Mouse (Mus musculus) neural tube, embryonic 11.5 days (tissue): ENCODE measurements around the gene Nav2. TPM values are rescaled to one million over a fixed set of nuclear protein-coding genes. Genes with fewer than 3 reads are reported as not detected.

ENCODE experiments used
- ATAC-seq: fragments of 200-750 bp; cut with Nextera tagmentation; 2 replicates; pipeline ENCODE4 v1.8.0; 2017; ENCODE audit warnings: moderate number of reproducible peaks, mild to moderate bottlenecking, moderate TSS enrichment, moderate library complexity; ENCODE audit not compliant: insufficient read depth, low FRiP score, low TSS enrichment
- DNase-seq: peaks from one replicate; pipeline ENCODE4 v3.0.0-alpha.2; 2015; ENCODE audit warnings: low spot score
- H3K27ac ChIP-seq: fragments of 300-500 bp; sonication (generic); 2 replicates; pipeline ENCODE4 v1.5.1; 2014; ENCODE audit warnings: low read depth, mild to moderate bottlenecking, low read length
- H3K27me3 ChIP-seq: fragments of 300-500 bp; sonication (generic); 2 replicates; pipeline ENCODE4 v1.6.1; 2014; ENCODE audit warnings: mild to moderate bottlenecking, low read length, mixed read lengths; ENCODE audit not compliant: control insufficient read depth, insufficient read depth
- H3K36me3 ChIP-seq: fragments of 300-500 bp; sonication (generic); 2 replicates; pipeline ENCODE4 v1.6.1; 2014; ENCODE audit warnings: mild to moderate bottlenecking, low read length, moderate library complexity, mixed read lengths; ENCODE audit not compliant: control insufficient read depth, insufficient read depth
- H3K4me1 ChIP-seq: fragments of 300-500 bp; sonication (generic); 2 replicates; pipeline ENCODE4 v1.6.1; 2014; ENCODE audit warnings: low read length, mixed read lengths; ENCODE audit not compliant: control insufficient read depth, insufficient read depth
- H3K4me2 ChIP-seq: fragments of 300-500 bp; sonication (generic); 2 replicates; pipeline ENCODE4 v1.6.1; 2014; ENCODE audit warnings: low read depth, mild to moderate bottlenecking, moderate library complexity
- H3K4me3 ChIP-seq: fragments of 300-500 bp; sonication (generic); 2 replicates; pipeline ENCODE4 v1.5.1; 2014; ENCODE audit warnings: low read depth, low read length
- H3K9ac ChIP-seq: fragments of 300-500 bp; sonication (generic); 2 replicates; pipeline ENCODE4 v1.6.1; 2014; ENCODE audit warnings: mild to moderate bottlenecking, low read length
- H3K9me3 ChIP-seq: fragments of 300-500 bp; sonication (generic); 2 replicates; pipeline ENCODE4 v1.6.1; 2016; ENCODE audit warnings: low read length; ENCODE audit not compliant: control insufficient read depth
- WGBS: fragments of 180-500 bp; shearing (Covaris S2); extraction: QIAGEN DNeasy Blood & Tissue Kit; methylation state at CpG from one replicate; pipeline ENCODE4 v1.1.7; 2014; 5-methylcytosine and 5-hydroxymethylcytosine counted together
- polyA plus RNA-seq: library from polyadenylated mRNA; unstranded; fragments of >200 nt; fragmentation: Nextera tagmentation; extraction: Ambion mirVana; gene quantifications from 2 replicates; pipeline ENCODE4 v1.2.1, GENCODE M21; 2014

The Nav2 gene
- polyA plus RNA-seq, 1 experiment from 2014 or later = 19.2 TPM

DNA sequence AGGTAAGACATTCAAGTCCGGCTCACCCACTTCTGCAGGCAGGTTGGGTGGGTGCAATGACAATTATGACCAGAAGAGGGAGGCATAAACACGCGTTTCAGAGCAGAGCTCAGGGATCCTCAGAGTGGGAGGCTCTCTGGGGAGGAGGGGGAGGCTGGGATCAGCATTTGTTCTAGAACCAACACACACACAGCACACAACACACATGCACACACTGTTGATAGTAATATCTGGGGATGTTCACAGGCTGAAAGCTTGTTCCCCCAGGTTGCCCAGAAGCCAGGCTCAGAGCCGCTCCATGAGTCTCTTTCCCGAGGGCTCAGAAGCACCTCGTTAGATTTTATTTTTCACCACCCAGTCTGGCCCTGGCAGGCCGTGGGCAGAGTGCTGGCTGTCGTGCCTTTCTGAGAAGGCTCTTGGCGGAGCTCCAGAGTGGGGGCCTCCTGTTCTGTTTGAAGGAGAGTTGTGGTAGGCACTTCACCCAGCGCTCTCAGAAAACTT, 224.4 kb downstream of the Nav2 start:
- peak; percentile 71 for DNase-seq
- WGBS = 45% methylated on average over 10 of the region's 10 CpGs
- H3K36me3 ChIP-seq = no peaks in the 10 kb centered on the region
- H3K27me3 ChIP-seq = no peaks in the 10 kb centered on the region
- H3K4me2 ChIP-seq = no peak overlapping the region
- H3K4me1 ChIP-seq = no peaks in the 10 kb centered on the region
- H3K9me3 ChIP-seq = no peaks in the 10 kb centered on the region
- H3K4me3 ChIP-seq = no peak overlapping the region
- no peak overlapping the region for H3K27ac ChIP-seq
- no peak for ATAC-seq
- H3K9ac ChIP-seq = no peak overlapping the region

DNA sequence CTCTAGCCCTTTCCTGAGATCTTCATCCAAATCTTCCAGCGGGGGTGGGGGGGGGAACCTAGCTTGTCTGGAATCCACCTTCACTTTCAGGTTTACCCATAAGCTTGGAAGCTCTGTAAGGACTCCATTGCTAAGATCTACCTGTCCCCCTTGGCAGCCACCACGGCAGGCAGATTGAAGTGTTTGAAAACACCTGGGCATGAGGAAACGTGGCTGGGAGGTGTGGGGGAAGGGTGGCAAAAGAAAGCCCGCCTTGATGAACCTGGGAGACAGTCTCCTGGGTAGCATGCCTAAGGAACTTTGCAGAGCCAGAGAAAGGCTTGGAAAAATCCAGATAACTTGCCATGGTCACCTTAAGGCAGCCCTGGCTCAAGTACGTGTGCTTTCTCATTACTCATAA, 225.9 kb downstream of the Nav2 start:
- WGBS = 81% methylated on average over 5 of the region's 5 CpGs
- H3K9me3 ChIP-seq = no peaks in the 10 kb centered on the region
- H3K36me3 ChIP-seq = no peaks in the 10 kb centered on the region
- no peak for ATAC-seq
- H3K4me3 ChIP-seq = no peak overlapping the region
- no peaks in the 10 kb centered on the region for H3K4me1 ChIP-seq
- no peaks in the 10 kb centered on the region for H3K27me3 ChIP-seq
- no peak for DNase-seq
- H3K9ac ChIP-seq = no peak overlapping the region
- no peak overlapping the region for H3K27ac ChIP-seq
- H3K4me2 ChIP-seq = no peak overlapping the region

DNA sequence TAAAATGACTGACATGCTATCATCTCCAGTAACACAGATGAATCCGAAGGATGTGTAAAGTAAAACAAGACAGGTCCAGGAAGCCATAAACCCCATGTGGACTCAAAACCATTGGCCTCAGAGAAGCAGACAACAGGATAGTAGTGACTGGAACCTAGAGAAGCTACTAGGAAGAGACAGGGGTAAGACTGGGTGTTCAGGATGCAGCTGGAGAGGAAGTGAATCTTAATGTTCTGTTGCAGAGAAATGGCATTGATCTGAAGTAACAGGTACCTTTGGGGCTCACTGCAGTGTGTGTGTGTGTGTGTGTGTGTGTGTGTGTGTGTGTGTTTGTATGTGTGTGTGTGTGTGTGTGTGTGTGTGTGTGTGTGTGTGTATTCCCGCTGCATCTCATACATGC, 231.2 kb downstream of the Nav2 start:
- DNase-seq (no peak), ATAC-seq (no peak)
- WGBS = 93% methylated on average over 2 of the region's 2 CpGs
- no peaks in the 10 kb centered on the region for H3K36me3 ChIP-seq
- no peak overlapping the region for H3K4me3 ChIP-seq
- no peak overlapping the region for H3K9ac ChIP-seq
- H3K27ac ChIP-seq = no peak overlapping the region
- no peaks in the 10 kb centered on the region for H3K4me1 ChIP-seq
- H3K4me2 ChIP-seq = no peak overlapping the region
- H3K27me3 ChIP-seq = no peaks in the 10 kb centered on the region
- H3K9me3 ChIP-seq = no peaks in the 10 kb centered on the region

DNA sequence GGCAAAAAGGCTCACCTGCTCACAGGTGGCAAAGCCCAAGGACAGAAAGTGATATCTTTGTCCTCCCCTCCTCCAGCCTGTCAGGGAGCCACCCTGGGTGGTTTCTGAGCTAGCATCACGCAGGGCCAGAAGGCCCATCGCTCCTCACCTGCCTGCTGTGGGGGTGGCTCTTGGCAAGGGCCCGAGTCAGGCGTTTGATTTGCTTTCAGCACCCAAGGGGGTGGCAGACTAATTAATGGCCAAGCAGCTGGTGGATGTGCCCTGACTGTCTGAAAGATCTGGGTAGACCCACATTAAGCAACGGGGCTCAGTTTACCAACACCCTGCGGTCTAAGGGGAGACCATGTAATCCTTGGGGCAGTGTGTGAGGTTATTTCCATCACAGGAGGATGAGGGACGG, 235.4 kb downstream of the Nav2 start:
- no peak for ATAC-seq
- WGBS = 81% methylated on average over 7 of the region's 7 CpGs
- DNase-seq = peak; percentile 6

DNA sequence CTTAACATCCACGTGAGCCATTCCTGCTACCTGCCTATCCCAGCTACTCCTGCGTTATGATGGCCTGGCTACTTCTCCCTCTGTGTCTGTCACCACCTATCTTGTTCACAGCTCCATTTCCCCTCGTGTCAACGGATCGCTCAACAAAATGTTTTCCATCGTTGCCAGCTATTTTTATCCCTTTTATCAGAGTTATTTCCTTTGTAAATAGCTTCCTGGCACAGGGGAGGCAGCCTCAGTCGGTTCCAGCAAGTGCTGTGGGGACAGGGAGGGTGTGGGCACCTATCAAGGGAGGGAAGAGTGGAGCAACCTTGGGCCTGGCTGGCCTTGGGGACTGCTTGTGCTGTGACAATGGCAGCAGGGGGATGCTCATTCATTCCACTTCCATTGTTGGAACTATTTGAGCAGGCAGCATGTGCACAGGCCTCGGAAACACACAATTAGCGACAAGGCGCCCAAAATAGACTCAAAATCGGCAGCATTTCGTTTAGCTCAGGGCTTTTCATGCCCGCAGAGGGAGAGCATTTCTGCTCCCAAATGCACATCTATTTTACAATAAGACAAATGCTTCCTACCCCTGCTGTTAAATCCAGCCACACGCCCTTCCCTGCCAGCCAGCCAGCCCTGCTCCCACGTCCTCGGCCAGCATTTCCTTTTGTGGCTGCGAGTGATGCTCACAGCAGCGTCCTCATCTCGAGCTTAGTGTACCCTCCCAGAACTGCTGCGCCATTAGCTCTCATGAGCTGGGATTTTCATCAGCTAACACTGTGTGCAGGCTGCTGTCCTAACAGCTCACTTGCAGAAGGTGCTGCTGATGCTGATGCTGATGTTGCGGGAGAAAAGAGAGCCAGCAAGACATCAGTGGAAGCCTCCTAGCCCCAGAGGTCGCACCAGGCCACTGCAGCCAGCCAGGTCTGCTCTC, 237.5 kb downstream of the Nav2 start:
- 68% methylated on average over 22 of the region's 22 CpGs for WGBS
- Histone ChIP-seq H3K36me3 (no peaks in the 10 kb centered on the region), H3K4me2 (no peak overlapping the region), H3K9ac (no peak overlapping the region), H3K27ac (no peak overlapping the region), H3K4me1 (0 out of 2 replicates have a peak, but pooled peaks cover 3% of the 10 kb centered on the region), H3K27me3 (no peaks in the 10 kb centered on the region), H3K4me3 (no peak overlapping the region), H3K9me3 (no peaks in the 10 kb centered on the region)
- DNase-seq (no peak), ATAC-seq (no peak)

More for the DNA sequence above, 235.4 kb downstream of the Nav2 start:
- Histone ChIP-seq H3K36me3 (no peaks in the 10 kb centered on the region), H3K4me2 (no peak overlapping the region), H3K4me1 (0 out of 2 replicates have a peak, but pooled peaks cover 3% of the 10 kb centered on the region), H3K9ac (no peak overlapping the region), H3K27me3 (no peaks in the 10 kb centered on the region), H3K4me3 (no peak overlapping the region), H3K27ac (no peak overlapping the region), H3K9me3 (no peaks in the 10 kb centered on the region)

DNA sequence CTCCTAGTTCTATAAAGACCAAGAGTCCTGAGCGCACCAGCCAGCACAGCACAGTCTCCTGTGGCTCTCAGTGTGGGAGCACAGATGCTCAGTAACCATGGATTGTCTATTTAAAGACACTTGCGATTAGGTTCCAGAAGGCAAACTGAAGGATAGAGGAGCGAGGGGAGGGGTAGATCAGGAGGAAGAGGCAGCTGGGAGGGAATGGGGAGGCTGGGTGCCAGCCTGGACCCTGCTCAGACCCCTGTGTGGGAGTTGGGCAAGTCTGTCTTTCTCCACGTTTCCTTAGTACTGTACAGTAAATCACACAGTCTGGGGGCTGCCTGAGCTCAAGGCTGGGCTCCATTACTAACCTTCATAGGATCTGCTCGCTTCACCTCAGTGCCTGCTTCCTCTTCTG, 243.8 kb downstream of the Nav2 start:
- H3K4me2 ChIP-seq = no peak overlapping the region
- H3K4me3 ChIP-seq = no peak overlapping the region
- H3K9ac ChIP-seq = no peak overlapping the region
- H3K4me1 ChIP-seq = no peaks in the 10 kb centered on the region
- DNase-seq (no peak), ATAC-seq (no peak)
- no peak overlapping the region for H3K27ac ChIP-seq
- no peaks in the 10 kb centered on the region for H3K9me3 ChIP-seq
- 65% methylated on average over 5 of the region's 5 CpGs for WGBS
- no peaks in the 10 kb centered on the region for H3K27me3 ChIP-seq
- no peaks in the 10 kb centered on the region for H3K36me3 ChIP-seq

DNA sequence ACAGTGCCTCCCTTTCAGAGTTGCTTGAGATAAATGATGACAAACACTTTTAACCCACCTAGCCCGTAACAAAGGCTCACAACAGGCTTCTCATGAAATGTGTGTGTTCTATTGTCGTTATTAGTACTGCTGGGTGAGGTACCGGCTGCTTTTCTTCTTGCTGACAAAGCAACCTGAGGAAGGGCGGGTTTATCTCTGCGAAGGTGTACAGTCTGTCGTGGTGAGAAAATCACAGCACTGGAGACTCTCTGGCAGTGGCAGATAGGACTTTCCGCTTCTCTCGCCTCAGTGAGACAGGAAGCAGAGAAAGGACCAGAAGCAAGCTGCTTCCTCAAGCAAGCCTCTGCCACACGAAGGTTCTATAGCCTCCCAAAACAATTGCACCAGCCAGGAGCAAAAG, 244.2 kb downstream of the Nav2 start:
- ATAC-seq (no peak), DNase-seq (no peak)
- H3K9me3 ChIP-seq = no peaks in the 10 kb centered on the region
- no peak overlapping the region for H3K4me3 ChIP-seq
- WGBS = 69% methylated on average over 9 of the region's 9 CpGs
- no peaks in the 10 kb centered on the region for H3K36me3 ChIP-seq
- H3K4me1 ChIP-seq = no peaks in the 10 kb centered on the region
- no peak overlapping the region for H3K9ac ChIP-seq
- H3K27ac ChIP-seq = no peak overlapping the region
- no peaks in the 10 kb centered on the region for H3K27me3 ChIP-seq
- H3K4me2 ChIP-seq = no peak overlapping the region

DNA sequence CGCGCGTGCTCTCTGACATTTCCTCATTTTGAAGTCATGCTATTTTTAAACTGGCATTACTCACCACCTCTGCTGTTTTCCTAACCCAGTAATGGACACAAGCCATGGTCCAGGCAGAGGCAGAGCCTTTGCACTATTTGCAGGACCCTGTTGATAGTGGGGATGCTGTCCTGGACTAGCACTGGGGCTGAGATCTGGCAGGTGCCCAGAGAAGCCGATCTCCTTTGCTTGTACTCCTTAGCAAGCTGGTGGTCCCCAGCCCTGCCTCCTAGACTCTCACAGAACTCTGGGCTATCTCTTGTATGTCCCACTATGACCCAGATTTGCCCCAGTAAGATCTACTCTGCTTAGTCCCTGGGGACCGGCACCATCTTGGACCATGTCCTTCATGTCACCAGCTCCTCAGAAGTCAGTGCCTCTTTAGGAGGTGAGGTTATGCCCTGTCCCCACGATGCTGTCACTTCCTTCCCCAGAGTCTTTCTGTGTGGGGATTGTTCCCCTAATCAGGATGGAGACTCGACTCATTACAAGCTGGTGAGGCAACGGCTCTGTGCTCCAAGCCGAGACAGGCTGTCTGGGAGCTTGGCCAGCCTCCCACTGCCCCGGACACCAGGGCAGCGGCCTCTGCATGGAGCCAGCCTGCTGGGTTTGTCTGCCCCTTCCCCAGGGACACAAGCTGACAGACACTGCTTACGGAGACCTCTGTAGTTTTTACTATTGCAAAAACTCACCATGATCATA, 250.3 kb downstream of the Nav2 start:
- WGBS = 83% methylated on average over 12 of the region's 12 CpGs

More for the DNA sequence above, 250.3 kb downstream of the Nav2 start:
- Histone ChIP-seq H3K4me3 (no peak overlapping the region), H3K4me2 (no peak overlapping the region), H3K36me3 (no peaks in the 10 kb centered on the region), H3K4me1 (peaks cover 3% of the 10 kb centered on the region; the same call in 1 of the 2 replicates), H3K27me3 (no peaks in the 10 kb centered on the region), H3K9ac (no peak overlapping the region), H3K9me3 (no peaks in the 10 kb centered on the region), H3K27ac (no peak overlapping the region)
- no peak for DNase-seq
- no peak for ATAC-seq
